Mouse (Mus musculus): ENCODE data around the gene Arhgef3. TPM values are rescaled to one million over a fixed set of nuclear protein-coding genes. Genes with fewer than 3 reads are reported as not detected.

Gene Arhgef3
- polyA plus RNA-seq, 1 experiment from 2014 or later = 1.7 TPM

- Histone ChIP-seq H3K27me3 (no peaks in the 10 kb centered on the region), H3K9ac (replicated peaks) (no peak overlapping the region), H3K4me3 (replicated peaks) (no peak overlapping the region), H3K27ac (no peak overlapping the region), H3K4me1 (replicated peaks) (peaks cover 8% of the 10 kb centered on the region; the same call in 1 of the 2 replicates), H3K36me3 (no peaks in the 10 kb centered on the region), H3K4me2 (replicated peaks) (no peak overlapping the region), H3K9me3 (no peaks in the 10 kb centered on the region)
- 95% methylated on average over 2 of the region's 2 CpGs for WGBS
- no peak for ATAC-seq
Measured at GRCm38 (mm10) chr14:27170421-27170820, 55.7 kb downstream of the Arhgef3 start.

GRCm38 (mm10) chr14:27171175-27171830, 56.6 kb downstream of the Arhgef3 start:
- Histone ChIP-seq H3K4me1 (replicated peaks) (peaks cover 8% of the 10 kb centered on the region; the same call in 1 of the 2 replicates), H3K36me3 (no peaks in the 10 kb centered on the region), H3K27ac (no peak overlapping the region), H3K4me3 (replicated peaks) (no peak overlapping the region), H3K27me3 (no peaks in the 10 kb centered on the region), H3K4me2 (replicated peaks) (no peak overlapping the region), H3K9ac (replicated peaks) (no peak overlapping the region), H3K9me3 (no peaks in the 10 kb centered on the region)
- ATAC-seq = no peak
- WGBS = 84% methylated on average over 14 of the region's 14 CpGs

- Histone ChIP-seq H3K4me1 (replicated peaks) (no peaks in the 10 kb centered on the region), H3K9ac (replicated peaks) (no peak overlapping the region), H3K36me3 (no peaks in the 10 kb centered on the region), H3K27me3 (no peaks in the 10 kb centered on the region), H3K27ac (no peak overlapping the region), H3K4me2 (replicated peaks) (no peak overlapping the region), H3K9me3 (no peaks in the 10 kb centered on the region), H3K4me3 (replicated peaks) (no peak overlapping the region)
- ATAC-seq = no peak
- 91% methylated on average over 10 of the region's 10 CpGs for WGBS
Measured at GRCm38 (mm10) chr14:27173178-27173803, 58.6 kb downstream of the Arhgef3 start.

- ATAC-seq = no peak
- Histone ChIP-seq H3K9ac (replicated peaks) (no peak overlapping the region), H3K4me1 (replicated peaks) (no peaks in the 10 kb centered on the region), H3K4me3 (replicated peaks) (no peak overlapping the region), H3K4me2 (replicated peaks) (no peak overlapping the region), H3K9me3 (no peaks in the 10 kb centered on the region), H3K27me3 (no peaks in the 10 kb centered on the region), H3K36me3 (no peaks in the 10 kb centered on the region), H3K27ac (no peak overlapping the region)
- 76% methylated on average over 6 of the region's 6 CpGs for WGBS
Measured at GRCm38 (mm10) chr14:27174188-27174786, 59.6 kb downstream of the Arhgef3 start.

GRCm38 (mm10) chr14:27174831-27175301, 60.2 kb downstream of the Arhgef3 start:
- no peaks in the 10 kb centered on the region for H3K4me1 ChIP-seq (replicated peaks)
- H3K4me2 ChIP-seq (replicated peaks) = no peak overlapping the region
- no peak overlapping the region for H3K4me3 ChIP-seq (replicated peaks)
- H3K27me3 ChIP-seq = no peaks in the 10 kb centered on the region
- H3K36me3 ChIP-seq = no peaks in the 10 kb centered on the region
- 65% methylated on average over 12 of the region's 12 CpGs for WGBS
- ATAC-seq = no peak
- no peak overlapping the region for H3K9ac ChIP-seq (replicated peaks)
- no peaks in the 10 kb centered on the region for H3K9me3 ChIP-seq
- no peak overlapping the region for H3K27ac ChIP-seq

GRCm38 (mm10) chr14:27175343-27175742, 60.6 kb downstream of the Arhgef3 start:
- Histone ChIP-seq H3K36me3 (no peaks in the 10 kb centered on the region), H3K4me2 (replicated peaks) (no peak overlapping the region), H3K4me1 (replicated peaks) (no peaks in the 10 kb centered on the region), H3K9ac (replicated peaks) (no peak overlapping the region), H3K9me3 (no peaks in the 10 kb centered on the region), H3K4me3 (replicated peaks) (no peak overlapping the region), H3K27me3 (no peaks in the 10 kb centered on the region), H3K27ac (no peak overlapping the region)
- 83% methylated on average over 11 of the region's 11 CpGs for WGBS
- ATAC-seq = no peak

- Histone ChIP-seq H3K4me2 (replicated peaks) (no peak overlapping the region), H3K27ac (no peak overlapping the region), H3K36me3 (no peaks in the 10 kb centered on the region), H3K4me1 (replicated peaks) (no peaks in the 10 kb centered on the region), H3K27me3 (no peaks in the 10 kb centered on the region), H3K9ac (replicated peaks) (no peak overlapping the region), H3K4me3 (replicated peaks) (no peak overlapping the region), H3K9me3 (no peaks in the 10 kb centered on the region)
- ATAC-seq = no peak
- 91% methylated on average over 8 of the region's 8 CpGs for WGBS
Measured at GRCm38 (mm10) chr14:27177800-27178559, 63.3 kb downstream of the Arhgef3 start.

- Histone ChIP-seq H3K9ac (replicated peaks) (no peak overlapping the region), H3K27ac (no peak overlapping the region), H3K4me3 (replicated peaks) (no peak overlapping the region), H3K4me1 (replicated peaks) (no peaks in the 10 kb centered on the region), H3K36me3 (no peaks in the 10 kb centered on the region), H3K4me2 (replicated peaks) (no peak overlapping the region), H3K27me3 (no peaks in the 10 kb centered on the region), H3K9me3 (no peaks in the 10 kb centered on the region)
- WGBS = 76% methylated on average over 8 of the region's 8 CpGs
- ATAC-seq = 0 out of 2 replicates have a peak, but pooled peaks have one; percentile 11
Measured at GRCm38 (mm10) chr14:27178560-27178920, 63.8 kb downstream of the Arhgef3 start.

- no peak for ATAC-seq
- no peak overlapping the region for H3K9ac ChIP-seq (replicated peaks)
- no peak overlapping the region for H3K4me3 ChIP-seq (replicated peaks)
- no peaks in the 10 kb centered on the region for H3K27me3 ChIP-seq
- no peaks in the 10 kb centered on the region for H3K4me1 ChIP-seq (replicated peaks)
- H3K9me3 ChIP-seq = no peaks in the 10 kb centered on the region
- no peaks in the 10 kb centered on the region for H3K36me3 ChIP-seq
- 92% methylated on average over 7 of the region's 7 CpGs for WGBS
- H3K4me2 ChIP-seq (replicated peaks) = no peak overlapping the region
- no peak overlapping the region for H3K27ac ChIP-seq
Measured at GRCm38 (mm10) chr14:27179771-27180170, 65.1 kb downstream of the Arhgef3 start.

- H3K27me3 ChIP-seq = no peaks in the 10 kb centered on the region
- no peak for ATAC-seq
- H3K4me2 ChIP-seq (replicated peaks) = no peak overlapping the region
- WGBS = 90% methylated on average over 11 of the region's 11 CpGs
- no peak overlapping the region for H3K27ac ChIP-seq
- H3K9ac ChIP-seq (replicated peaks) = no peak overlapping the region
- H3K4me3 ChIP-seq (replicated peaks) = no peak overlapping the region
- H3K36me3 ChIP-seq = no peaks in the 10 kb centered on the region
- H3K4me1 ChIP-seq (replicated peaks) = no peaks in the 10 kb centered on the region
- no peaks in the 10 kb centered on the region for H3K9me3 ChIP-seq
Measured at GRCm38 (mm10) chr14:27182059-27182458, 67.4 kb downstream of the Arhgef3 start.

GRCm38 (mm10) chr14:27182646-27183438, 68.1 kb downstream of the Arhgef3 start:
- H3K27me3 ChIP-seq = no peaks in the 10 kb centered on the region
- no peak overlapping the region for H3K4me3 ChIP-seq (replicated peaks)
- ATAC-seq = peak; percentile 51; the same call in 1 of the 2 replicates
- WGBS = 74% methylated on average over 11 of the region's 11 CpGs
- H3K36me3 ChIP-seq = no peaks in the 10 kb centered on the region
- H3K9ac ChIP-seq (replicated peaks) = no peak overlapping the region
- H3K4me1 ChIP-seq (replicated peaks) = no peaks in the 10 kb centered on the region
- H3K4me2 ChIP-seq (replicated peaks) = no peak overlapping the region
- H3K27ac ChIP-seq = no peak overlapping the region
- no peaks in the 10 kb centered on the region for H3K9me3 ChIP-seq
